Mouse (Mus musculus) stomach, postnatal 0 days (tissue): ENCODE data around the gene Zswim3. TPM values are rescaled to one million over a fixed set of nuclear protein-coding genes. Genes with fewer than 3 reads are reported as not detected.

Source experiments
- ATAC-seq: fragments of 200-750 bp; cut with Nextera tagmentation; 2 replicates; pipeline ENCODE4 v1.8.0; 2017; ENCODE audit not compliant: low FRiP score, low TSS enrichment
- DNase-seq: peaks from one replicate; pipeline ENCODE4 v3.0.0-alpha.2; 2016; ENCODE audit warnings: low spot score
- H3K27ac ChIP-seq: fragments of 300-500 bp; sonication (generic); replicated peaks from 2 replicates; pipeline ENCODE4 v1.5.1; 2014; ENCODE audit warnings: mild to moderate bottlenecking, control low read depth
- H3K27me3 ChIP-seq: fragments of 300-500 bp; sonication (generic); 2 replicates; pipeline ENCODE4 v1.6.1; 2014; ENCODE audit warnings: low read length; ENCODE audit not compliant: control insufficient read depth, insufficient read depth
- H3K36me3 ChIP-seq: fragments of 300-500 bp; sonication (generic); 2 replicates; pipeline ENCODE4 v1.6.1; 2014; ENCODE audit warnings: low read length, mixed read lengths; ENCODE audit not compliant: control insufficient read depth, insufficient read depth
- H3K4me1 ChIP-seq: fragments of 300-500 bp; sonication (generic); replicated peaks from 2 replicates; pipeline ENCODE4 v1.6.1; 2014; ENCODE audit warnings: antibody characterized with exemption; ENCODE audit not compliant: control insufficient read depth, insufficient read depth
- H3K4me2 ChIP-seq: fragments of 300-500 bp; sonication (generic); replicated peaks from 2 replicates; pipeline ENCODE4 v1.6.1; 2014; ENCODE audit warnings: low read depth, mild to moderate bottlenecking, control low read depth, moderate library complexity
- H3K4me3 ChIP-seq: fragments of 300-500 bp; sonication (generic); 2 replicates; pipeline ENCODE4 v1.5.1; 2014; ENCODE audit warnings: low read depth, low read length, control low read depth
- H3K9ac ChIP-seq: fragments of 300-500 bp; sonication (generic); 2 replicates; pipeline ENCODE4 v1.6.1; 2014; ENCODE audit warnings: mild to moderate bottlenecking, low read length, control low read depth, mixed read lengths
- H3K9me3 ChIP-seq: fragments of 300-500 bp; sonication (generic); 2 replicates; pipeline ENCODE4 v1.6.1; 2016; ENCODE audit warnings: low read length; ENCODE audit not compliant: control insufficient read depth
- CTCF ChIP-seq: IDR thresholded peaks from 2 replicates; pipeline ENCODE4 v1.5.1; 2016; ENCODE audit warnings: antibody characterized with exemption, low read depth, mild to moderate bottlenecking, moderate library complexity
- EP300 ChIP-seq: optimal IDR thresholded peaks from 2 replicates; pipeline ENCODE3; 2016; ENCODE audit warnings: antibody characterized with exemption
- WGBS: fragments of 180-500 bp; shearing (Covaris S2); extraction: QIAGEN DNeasy Blood & Tissue Kit; methylation state at CpG from one replicate; pipeline ENCODE4 v1.1.7; 2014; 5-methylcytosine and 5-hydroxymethylcytosine counted together
- polyA plus RNA-seq: library from polyadenylated mRNA; unstranded; fragments of >200 nt; fragmentation: Nextera tagmentation; extraction: Ambion mirVana; gene quantifications from 2 replicates; pipeline ENCODE4 v1.2.1, GENCODE M21; 2015

Zswim3 gene
- polyA plus RNA-seq, 1 experiment from 2014 or later: 4.4 TPM

GRCm38 (mm10) chr2:164803921-164804313 is 981 bp upstream of the Zswim3 start:
- Histone ChIP-seq H3K36me3 (no peaks in the 10 kb centered on the region), H3K4me3 (peak overlapping the region; percentile 73), H3K4me1 (peaks cover 3% of the 10 kb centered on the region; the same call in 1 of the 2 replicates), H3K4me2 (peak overlapping the region; percentile 73), H3K9me3 (no peaks in the 10 kb centered on the region), H3K27me3 (no peaks in the 10 kb centered on the region), H3K9ac (peak overlapping the region; percentile 82), H3K27ac (peak overlapping the region; percentile 88)
- 38% methylated on average over 1 of the region's 1 CpGs for WGBS
- TF ChIP-seq EP300 (no peak), CTCF (no peak)
- no peak for ATAC-seq
- no peak for DNase-seq

GRCm38 (mm10) chr2:164805332-164805718 is 427 bp downstream of the Zswim3 start:
- Histone ChIP-seq H3K27me3 (no peaks in the 10 kb centered on the region), H3K4me3 (peak overlapping the region; percentile 73), H3K9me3 (no peaks in the 10 kb centered on the region), H3K27ac (peak overlapping the region; percentile 81), H3K4me2 (peak overlapping the region; percentile 88), H3K4me1 (peaks cover 3% of the 10 kb centered on the region; the same call in 1 of the 2 replicates), H3K36me3 (no peaks in the 10 kb centered on the region), H3K9ac (peak overlapping the region; percentile 73)
- DNase-seq (no peak), ATAC-seq (peak; percentile 55)
- under 1% methylated on average over 21 of the region's 21 CpGs for WGBS
- TF ChIP-seq CTCF (no peak), EP300 (no peak)

GRCm38 (mm10) chr2:164806614-164807013 is 1.7 kb downstream of the Zswim3 start:
- Histone ChIP-seq H3K9ac (no peak overlapping the region), H3K27me3 (no peaks in the 10 kb centered on the region), H3K4me2 (0 out of 2 replicates have a peak overlapping the region, but pooled peaks have one; percentile 12), H3K4me3 (no peak overlapping the region), H3K9me3 (no peaks in the 10 kb centered on the region), H3K27ac (no peak overlapping the region), H3K4me1 (peaks cover 3% of the 10 kb centered on the region; the same call in 1 of the 2 replicates), H3K36me3 (no peaks in the 10 kb centered on the region)
- ATAC-seq (no peak), DNase-seq (no peak)
- TF ChIP-seq EP300: no peak
- TF ChIP-seq CTCF: no peak
- WGBS: 55% methylated on average over 7 of the region's 7 CpGs

- ATAC-seq: no peak
- no peak overlapping the region for H3K27ac ChIP-seq
- WGBS: 53% methylated on average over 2 of the region's 2 CpGs
Measured at GRCm38 (mm10) chr2:164813557-164813956, 8.7 kb downstream of the Zswim3 start.

GRCm38 (mm10) chr2:164815348-164815747 is 10.4 kb downstream of the Zswim3 start:
- H3K36me3 ChIP-seq: no peaks in the 10 kb centered on the region
- TF ChIP-seq EP300 (no peak), CTCF (no peak)
- no peak overlapping the region for H3K4me3 ChIP-seq
- H3K27ac ChIP-seq: no peak overlapping the region
- ATAC-seq (no peak), DNase-seq (no peak)
- no peaks in the 10 kb centered on the region for H3K4me1 ChIP-seq
- WGBS: 85% methylated on average over 5 of the region's 5 CpGs
- no peaks in the 10 kb centered on the region for H3K9me3 ChIP-seq
- H3K4me2 ChIP-seq: no peak overlapping the region
- no peak overlapping the region for H3K9ac ChIP-seq
- H3K27me3 ChIP-seq: no peaks in the 10 kb centered on the region

More at GRCm38 (mm10) chr2:164813557-164813956, 8.7 kb downstream of the Zswim3 start:
- Histone ChIP-seq H3K9me3 (no peaks in the 10 kb centered on the region), H3K27me3 (no peaks in the 10 kb centered on the region), H3K36me3 (no peaks in the 10 kb centered on the region), H3K4me1 (no peaks in the 10 kb centered on the region), H3K9ac (no peak overlapping the region), H3K4me2 (no peak overlapping the region), H3K4me3 (no peak overlapping the region)
- TF ChIP-seq CTCF (no peak), EP300 (no peak)
- no peak for DNase-seq

GRCm38 (mm10) chr2:164815821-164816220 is 10.9 kb downstream of the Zswim3 start:
- H3K27ac ChIP-seq: no peak overlapping the region
- 89% methylated on average over 8 of the region's 8 CpGs for WGBS
- no peaks in the 10 kb centered on the region for H3K36me3 ChIP-seq

More at GRCm38 (mm10) chr2:164815821-164816220, 10.9 kb downstream of the Zswim3 start:
- Histone ChIP-seq H3K27me3 (no peaks in the 10 kb centered on the region), H3K4me2 (no peak overlapping the region), H3K4me1 (no peaks in the 10 kb centered on the region), H3K9ac (no peak overlapping the region), H3K4me3 (no peak overlapping the region), H3K9me3 (no peaks in the 10 kb centered on the region)
- DNase-seq (no peak), ATAC-seq (no peak)
- TF ChIP-seq CTCF (no peak), EP300 (no peak)
